Mouse (Mus musculus) sigmoid colon, adult 10 weeks (tissue): ENCODE measurements around the gene Zfp36l1. TPM values are rescaled to one million over a fixed set of nuclear protein-coding genes. Genes with fewer than 3 reads are reported as not detected.

ENCODE experiments used
- polyA plus RNA-seq: library from polyadenylated mRNA; stranded (reverse); fragments of 350-450 nt; fragmentation: Illumina TruSeq; extraction: RNeasy Lipid Tissue Mini Kit (QIAGEN cat#74804); gene quantifications from one replicate; pipeline ENCODE4 v1.2.3, GENCODE M21; 2014; ENCODE audit warnings: low read depth, low replicate concordance

The Zfp36l1 gene
- 324 TPM for polyA plus RNA-seq

DNA sequence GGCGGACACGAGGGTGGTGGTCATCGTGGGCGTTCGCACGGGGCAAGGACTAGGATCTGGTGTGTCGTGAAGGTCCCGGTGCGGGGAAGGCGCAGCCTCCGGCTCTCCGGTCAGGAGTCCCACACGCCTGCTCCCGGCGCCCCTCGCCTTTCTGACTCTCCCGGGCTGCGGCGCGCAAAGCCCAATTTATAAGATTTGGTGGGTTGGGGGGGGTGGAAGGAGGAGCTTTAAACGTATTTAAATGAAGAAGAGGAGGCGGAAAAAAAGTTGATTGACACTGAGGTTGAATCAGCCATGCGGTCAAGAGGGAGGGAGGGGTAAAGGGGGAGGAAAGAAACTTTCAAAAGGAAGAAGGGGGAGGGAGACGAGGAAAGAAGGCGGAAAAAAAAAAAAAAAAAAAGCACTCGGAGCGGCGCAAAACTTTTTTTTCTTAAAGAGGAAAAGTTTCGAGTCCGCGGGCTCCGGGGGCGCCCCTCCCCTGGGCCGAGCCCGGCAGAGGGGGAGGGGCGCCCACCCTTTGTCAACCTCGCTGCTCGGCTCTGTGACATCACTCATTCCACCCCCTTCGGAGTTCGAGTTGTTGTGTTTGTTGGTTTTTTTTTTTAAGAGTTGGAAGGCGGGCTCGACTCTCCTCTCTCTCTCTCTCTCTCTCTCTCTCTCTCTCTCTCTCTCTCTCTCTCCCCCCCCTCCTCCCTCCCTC, at the start of gene Zfp36l1:
TSS of gene Zfp36l1 (minus strand) at position 162 of the 700 bp plus-strand sequence.

Other genes starting within 250 kb of the Zfp36l1 start
- 78.8 TPM for gene Actn1, start 147.4 kb upstream of the Zfp36l1 start, polyA plus RNA-seq